ENCODE assay signal across 9 mouse cellular contexts in genomic region chr17:13668052-13669015, GRCm38 (mm10).
A peak's percentile ranks its signal among the peaks of the same experiment; 100 is the strongest.
DNase-seq lines count a peak whose midpoint lies in the region; ATAC-seq and TF ChIP-seq lines count a peak whose summit lies in the region.
"Had no signal": no experiment of that assay in that cellular context is flagged by ENCODE, and none has a peak within 500 bp of the region (broad histone marks: within the 10 kb centered on the region; RNA-seq: fewer than 3 reads in every experiment).

No protein-coding gene starts in this region.

- no peak overlapping the region for H3ac ChIP-seq in myocyte (ENCODE audit: control insufficient read depth, insufficient read length)

- DNase-seq in gastrocnemius, postnatal 10 days: peak; percentile 43
- DNase-seq in gastrocnemius, postnatal 14 days: no peak
- peak; percentile 94 for DNase-seq in ES-CJ7 (ENCODE audit: low read depth, low spot score)
- peak; percentile 79 for DNase-seq in forebrain, postnatal 0 days
- DNase-seq in kidney, postnatal 0 days (ENCODE audit: low spot score): peak; percentile 66
- no peak for DNase-seq in urinary bladder, adult 18-20 months (ENCODE audit: low spot score in 2 of 2)
- no peak for DNase-seq in urinary bladder, postnatal 4 days (ENCODE audit: low spot score in 2 of 2)

- TF ChIP-seq CTCF in forebrain, postnatal 0 days (IDR thresholded peaks at IDR 0.05; ENCODE audit: low read depth): no peak
- TF ChIP-seq CTCF in kidney, postnatal 0 days (IDR thresholded peaks at IDR 0.05; ENCODE audit: low read depth): no peak

- no peaks in the 10 kb centered on the region for H3K36me3 ChIP-seq in forebrain, postnatal 0 days (ENCODE audit: insufficient read depth)
- no peaks in the 10 kb centered on the region for H3K36me3 ChIP-seq in kidney, postnatal 0 days (ENCODE audit: insufficient read depth, low read length)
- H3K36me3 ChIP-seq in myocyte (ENCODE audit: control insufficient read depth, insufficient read depth): no peaks in the 10 kb centered on the region

- H3K4me2 ChIP-seq in forebrain, postnatal 0 days (ENCODE audit: low read depth): peak overlapping the region; percentile 31
- peak overlapping the region; percentile 11 for H3K4me2 ChIP-seq in kidney, postnatal 0 days (ENCODE audit: low read length)
- peak overlapping the region; percentile 83 for H3K4me2 ChIP-seq in myocyte (ENCODE audit: low read depth)

- H3K79me2 ChIP-seq in myocyte (ENCODE audit: control insufficient read depth, insufficient read depth): no peaks in the 10 kb centered on the region

- H3K4me1 ChIP-seq in forebrain, postnatal 0 days (ENCODE audit: insufficient read depth): peaks cover 22% of the 10 kb centered on the region
- 0 out of 2 replicates have a peak, but pooled peaks cover 10% of the 10 kb centered on the region for H3K4me1 ChIP-seq in kidney, postnatal 0 days (replicated peaks; ENCODE audit: insufficient read depth, low read length)

- intact Hi-C loops in gastrocnemius, postnatal 14 days (cut with DNase I; ENCODE audit: low total_unique reads): no loop called here

- no peaks in the 10 kb centered on the region for H3K27me3 ChIP-seq in forebrain, postnatal 0 days (ENCODE audit: insufficient read depth, low read length)
- H3K27me3 ChIP-seq in kidney, postnatal 0 days (ENCODE audit: insufficient read depth, low read length): no peaks in the 10 kb centered on the region
- no peaks in the 10 kb centered on the region for H3K27me3 ChIP-seq in myocyte (ENCODE audit: control insufficient read depth, insufficient read depth, insufficient read length)

- WGBS in forebrain, postnatal 0 days: 7% methylated on average over 16 of the region's 16 CpGs
- WGBS in kidney, postnatal 0 days: 11% methylated on average over 16 of the region's 16 CpGs

- no peak for TF ChIP-seq POLR2A in myocyte (IDR thresholded peaks at IDR 0.05; ENCODE audit: insufficient read length, low read depth)

- no peak overlapping the region for H3K4me3 ChIP-seq in forebrain, postnatal 0 days (ENCODE audit: low read depth, low read length)
- H3K4me3 ChIP-seq in kidney, postnatal 0 days (replicated peaks; ENCODE audit: low read depth, low read length): no peak overlapping the region
- peak overlapping the region; percentile 5 for H3K4me3 ChIP-seq in myocyte

- peak overlapping the region; percentile 48 for H3K9ac ChIP-seq in forebrain, postnatal 0 days
- no peak overlapping the region for H3K9ac ChIP-seq in kidney, postnatal 0 days (ENCODE audit: low read depth, low read length)
- H3K9ac ChIP-seq: liver, embryonic 14.5 days had no signal

- H3K27ac ChIP-seq in forebrain, postnatal 0 days (ENCODE audit: low read depth, low read length): peak overlapping the region; percentile 92
- H3K27ac ChIP-seq in kidney, postnatal 0 days: 0 out of 2 replicates have a peak overlapping the region, but pooled peaks have one; percentile 6
- H3K27ac ChIP-seq: liver, embryonic 14.5 days had no signal

- peak; percentile 92 for ATAC-seq in forebrain, postnatal 0 days
- ATAC-seq in kidney, postnatal 0 days (replicated peaks; ENCODE audit: low FRiP score, low read depth): peak; percentile 30

- no peaks in the 10 kb centered on the region for H3K9me3 ChIP-seq in forebrain, postnatal 0 days (ENCODE audit: low read length)
- no peaks in the 10 kb centered on the region for H3K9me3 ChIP-seq in kidney, postnatal 0 days (replicated peaks; ENCODE audit: low read length)

TF ChIP-seq in myocyte, 11 proteins besides CTCF, POLR2A, EP300 and RAD21:
- TF ChIP-seq MAX (IDR thresholded peaks at IDR 0.05; ENCODE audit: low read depth): no peak
- TF ChIP-seq TCF12 (IDR thresholded peaks at IDR 0.05; ENCODE audit: insufficient read depth, poor library complexity, severe bottlenecking): no peak
- no peak for TF ChIP-seq E2F4 (IDR thresholded peaks at IDR 0.05; ENCODE audit: insufficient read depth)
- peak in 2 of 3 experiments; percentile 25 to 54 for TF ChIP-seq MYOG (IDR thresholded peaks at IDR 0.05; ENCODE audit: control insufficient read depth in 1 of 3, insufficient read depth in 1 of 3, insufficient read length in 2 of 3, low read depth in 2 of 3)
- no peak for TF ChIP-seq TCF3 (IDR thresholded peaks at IDR 0.05; ENCODE audit: insufficient read length, low read depth)
- TF ChIP-seq USF1 (IDR thresholded peaks at IDR 0.05; ENCODE audit: low read depth): peak; percentile 11
- no peak for TF ChIP-seq SRF (IDR thresholded peaks at IDR 0.05; ENCODE audit: control insufficient read depth, insufficient read length, low read depth)
- no peak for TF ChIP-seq REST (IDR thresholded peaks at IDR 0.05; ENCODE audit: insufficient read depth, insufficient read length)
- TF ChIP-seq POLR2AphosphoS2 (IDR thresholded peaks at IDR 0.05; ENCODE audit: insufficient read length, low read depth): no peak
- peak in 1 of 3 experiments; percentile 69 for TF ChIP-seq MYOD1 (IDR thresholded peaks at IDR 0.05; ENCODE audit: control insufficient read depth in 1 of 3, insufficient read length in 2 of 3, low read depth in 2 of 3)
- TF ChIP-seq CEBPB (IDR thresholded peaks at IDR 0.05; ENCODE audit: insufficient read depth, poor library complexity, severe bottlenecking): no peak
TF ChIP-seq in myocyte: peak in this region for 3.

Comparison
In these comparisons a context has a peak if more than half of its experiments do, and no peak if none do; other contexts are left out.
1. DNase-seq: peak in gastrocnemius, postnatal 10 days (single experiment), ES-CJ7 (single experiment), forebrain, postnatal 0 days (single experiment) and kidney, postnatal 0 days (single experiment); none in gastrocnemius, postnatal 14 days (single experiment), urinary bladder, adult 18-20 months (0 of 2) and urinary bladder, postnatal 4 days (0 of 2).
2. H3K4me2 ChIP-seq: peak in every context shown above with its lines; median percentile 83 in myocyte; 31 in forebrain, postnatal 0 days; 11 in kidney, postnatal 0 days.